In the genomic region with DNA sequence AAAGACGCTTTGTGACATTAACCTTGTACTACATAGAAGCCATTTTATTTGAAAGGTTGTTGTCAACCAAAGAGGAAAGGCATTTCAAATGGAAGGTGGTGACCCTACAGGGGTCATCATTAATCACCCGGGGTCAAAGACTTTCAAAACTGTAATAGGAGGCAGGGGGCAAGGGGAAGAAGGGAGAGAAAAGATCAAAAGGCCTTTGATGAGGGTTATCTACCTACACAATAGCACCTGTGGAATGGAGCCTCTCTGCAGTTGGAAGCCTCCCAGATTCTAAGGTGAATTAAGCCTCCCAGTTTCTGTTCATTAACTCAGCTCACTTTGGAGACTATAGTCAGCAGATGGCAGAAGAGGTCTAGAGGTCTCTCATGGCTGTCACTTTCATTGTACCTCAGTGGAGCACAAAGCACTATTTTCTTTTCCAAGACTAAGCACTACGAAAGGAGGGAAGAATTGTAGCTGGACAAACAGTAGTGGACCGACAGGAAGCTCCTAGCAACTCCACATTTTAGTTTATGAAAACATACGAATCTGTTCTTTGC, we compare ENCODE assay signal across 16 mouse cellular contexts.
DNase-seq lines count a peak whose midpoint lies in the region; ATAC-seq and TF ChIP-seq lines count a peak whose summit lies in the region.
"Had no signal": no experiment of that assay in that cellular context is flagged by ENCODE, and none has a peak within 500 bp of the region (broad histone marks: within the 10 kb centered on the region; RNA-seq: fewer than 3 reads in every experiment).

No protein-coding gene starts in this region.

- H3K27me3 ChIP-seq in heart, postnatal 0 days (ENCODE audit: control insufficient read depth, insufficient read depth, low read length): no peaks in the 10 kb centered on the region
- no peaks in the 10 kb centered on the region for H3K27me3 ChIP-seq in lung, embryonic 14.5 days (ENCODE audit: insufficient read depth, low read length)

- DNase-seq in heart, postnatal 0 days (ENCODE audit: low spot score): peak; percentile 22
- DNase-seq in heart, adult 8-10 months (ENCODE audit: low spot score): no peak
- peak; percentile 24 for DNase-seq in lung, embryonic 14.5 days
- no peak for DNase-seq in lung, adult 18-20 months
- peak; percentile 16 for DNase-seq in adipocyte (ENCODE audit: low spot score)
- peak; percentile 5 for DNase-seq in retina, postnatal 7 days (ENCODE audit: low read depth, low spot score)
- no peak for DNase-seq in gastrocnemius, adult 8-10 months (ENCODE audit: low spot score in 2 of 2)
- DNase-seq: cerebellum, adult 11-12 months; cerebellum, postnatal 36 days; heart, adult 11 months; heart, postnatal 4 days; kidney, postnatal 14 days; lung, postnatal 10 days; right cerebral cortex, postnatal 25 days had no signal

- no peak for TF ChIP-seq EP300 in heart, postnatal 0 days (IDR thresholded peaks at IDR 0.05; ENCODE audit: low read depth)

- WGBS in heart, postnatal 0 days: 63% methylated on average over 5 of the region's 5 CpGs
- WGBS in lung, embryonic 14.5 days: 57% methylated on average over 5 of the region's 5 CpGs

- no peak overlapping the region for H3K4me2 ChIP-seq in heart, postnatal 0 days (ENCODE audit: low read depth, low read length)
- no peak overlapping the region for H3K4me2 ChIP-seq in lung, embryonic 14.5 days

- no peak for ATAC-seq in heart, postnatal 0 days (ENCODE audit: insufficient read depth, low read depth)
- no peak for ATAC-seq in lung, embryonic 14.5 days (ENCODE audit: insufficient read depth)
- ATAC-seq: CD4-positive, CD25-positive, alpha-beta regulatory T cell, adult 4 months had no signal

- no peak overlapping the region for H3K9ac ChIP-seq in heart, postnatal 0 days (replicated peaks; ENCODE audit: low read depth, low read length)
- no peak overlapping the region for H3K9ac ChIP-seq in lung, embryonic 14.5 days

- H3K9me3 ChIP-seq in heart, postnatal 0 days (replicated peaks; ENCODE audit: control insufficient read depth, low read length): no peaks in the 10 kb centered on the region
- H3K9me3 ChIP-seq in lung, embryonic 14.5 days (ENCODE audit: low read depth, low read length): no peaks in the 10 kb centered on the region
- H3K9me3 ChIP-seq: forebrain, embryonic 10.5 days had no signal

- H3K4me3 ChIP-seq in heart, postnatal 0 days (ENCODE audit: low read depth, low read length): no peak overlapping the region
- H3K4me3 ChIP-seq in lung, embryonic 14.5 days (ENCODE audit: low read depth, low read length): no peak overlapping the region
- H3K4me3 ChIP-seq: forebrain, embryonic 10.5 days had no signal

- H3K4me1 ChIP-seq in heart, postnatal 0 days (ENCODE audit: control insufficient read depth, insufficient read depth): no peaks in the 10 kb centered on the region
- H3K4me1 ChIP-seq in lung, embryonic 14.5 days (ENCODE audit: insufficient read depth): peaks cover 7% of the 10 kb centered on the region

- peaks cover 24% of the 10 kb centered on the region; the same call in 1 of the 2 replicates for H3K36me3 ChIP-seq in heart, postnatal 0 days (replicated peaks; ENCODE audit: control insufficient read depth, insufficient read depth, low read length)
- H3K36me3 ChIP-seq in lung, embryonic 14.5 days (ENCODE audit: insufficient read depth): peaks cover 4% of the 10 kb centered on the region; the same call in 1 of the 2 replicates

- peak; percentile 35 for TF ChIP-seq CTCF in heart, postnatal 0 days (IDR thresholded peaks at IDR 0.05; ENCODE audit: low read depth)
- TF ChIP-seq CTCF in lung, embryonic 14.5 days (IDR thresholded peaks at IDR 0.05; ENCODE audit: low read depth): peak; percentile 28; the same call in 1 of the 2 replicates

- no peak overlapping the region for H3K27ac ChIP-seq in heart, postnatal 0 days (ENCODE audit: low read depth)
- no peak overlapping the region for H3K27ac ChIP-seq in lung, embryonic 14.5 days (ENCODE audit: low read depth)
- H3K27ac ChIP-seq: forebrain, embryonic 10.5 days had no signal

Comparison
In these comparisons a context has a peak if more than half of its experiments do, and no peak if none do; other contexts are left out.
1. DNase-seq: peak in heart, postnatal 0 days (single experiment), lung, embryonic 14.5 days (single experiment), adipocyte (single experiment) and retina, postnatal 7 days (single experiment); none in heart, adult 8-10 months (single experiment), lung, adult 18-20 months (0 of 2) and gastrocnemius, adult 8-10 months (0 of 2).